Mouse (Mus musculus): ENCODE results near the gene Nt5m.

The Nt5m gene

GRCm38 (mm10) chr11:59839459-59840126 is 346 bp downstream of the Nt5m start, which contains the start of gene Cops3:
Cops3 (minus strand) TSS chr11:59839838.
- DNase-seq = peak; percentile 98

GRCm38 (mm10) chr11:59846311-59846710 is 7.1 kb downstream of the Nt5m start:
- DNase-seq = no peak

GRCm38 (mm10) chr11:59847131-59847530 is 7.9 kb downstream of the Nt5m start:
- peak; percentile 68 for DNase-seq

GRCm38 (mm10) chr11:59847891-59848884 is 8.9 kb downstream of the Nt5m start:
- DNase-seq = peak; percentile 87

GRCm38 (mm10) chr11:59852865-59853264 is 13.6 kb downstream of the Nt5m start:
- DNase-seq = no peak

GRCm38 (mm10) chr11:59860467-59860866 is 21.2 kb downstream of the Nt5m start:
- DNase-seq = no peak

GRCm38 (mm10) chr11:59864316-59864715 is 25.1 kb downstream of the Nt5m start:
- DNase-seq = no peak

- DNase-seq = no peak
These were observed 32.9 kb downstream of the Nt5m start for GRCm38 (mm10) chr11:59872124-59872523.

- DNase-seq = peak; percentile 85
These were observed 40.8 kb downstream of the Nt5m start for GRCm38 (mm10) chr11:59880031-59880430.

- peak; percentile 52 for DNase-seq
These were observed 46.2 kb downstream of the Nt5m start for GRCm38 (mm10) chr11:59885217-59885986.

GRCm38 (mm10) chr11:59886952-59887351 is 47.7 kb downstream of the Nt5m start:
- no peak for DNase-seq

- DNase-seq = no peak
These were observed 48.9 kb downstream of the Nt5m start for GRCm38 (mm10) chr11:59888151-59888550.

GRCm38 (mm10) chr11:59891854-59892253 is 52.6 kb downstream of the Nt5m start:
- no peak for DNase-seq

- peak; percentile 39 for DNase-seq
These were observed 54.0 kb downstream of the Nt5m start for GRCm38 (mm10) chr11:59893153-59893788.

GRCm38 (mm10) chr11:59894916-59895315 is 55.7 kb downstream of the Nt5m start:
- DNase-seq = no peak

GRCm38 (mm10) chr11:59895316-59895715 is 56.1 kb downstream of the Nt5m start:
- peak; percentile 31 for DNase-seq

GRCm38 (mm10) chr11:59897981-59898599 is 58.8 kb downstream of the Nt5m start:
- no peak for DNase-seq

- DNase-seq = peak; percentile 68
These were observed 60.8 kb downstream of the Nt5m start for GRCm38 (mm10) chr11:59899711-59900685.

- no peak for DNase-seq
These were observed 61.7 kb downstream of the Nt5m start for GRCm38 (mm10) chr11:59900995-59901394.

GRCm38 (mm10) chr11:59902045-59902726 is 62.9 kb downstream of the Nt5m start:
- DNase-seq = peak; percentile 74
